ENCODE assay signal across 8 mouse cellular contexts in genomic region chr17:84790043-84790442, GRCm38 (mm10). TPM values are rescaled to one million over a fixed set of nuclear protein-coding genes. Genes with fewer than 3 reads are reported as not detected.
A peak's percentile ranks its signal among the peaks of the same experiment; 100 is the strongest.
DNase-seq lines count a peak whose midpoint lies in the region; ATAC-seq and TF ChIP-seq lines count a peak whose summit lies in the region.

No protein-coding gene starts in this region.

- peak overlapping the region; percentile 12; the same call in 1 of the 2 replicates for H3K27ac ChIP-seq in forebrain, embryonic 16.5 days (ENCODE audit: low read length)
- H3K27ac ChIP-seq in limb, embryonic 13.5 days: peak overlapping the region; percentile 48; the same call in 1 of the 2 replicates

- H3K79me2 ChIP-seq in myocyte (ENCODE audit: control insufficient read depth, insufficient read depth): peaks cover 53% of the 10 kb centered on the region

- H3ac ChIP-seq in myocyte (ENCODE audit: control insufficient read depth, insufficient read length): peak overlapping the region; percentile 78

- H3K36me3 ChIP-seq in forebrain, embryonic 16.5 days (ENCODE audit: control insufficient read depth, insufficient read depth): no peaks in the 10 kb centered on the region; the same call in 1 of the 2 replicates
- H3K36me3 ChIP-seq in limb, embryonic 13.5 days: 0 out of 2 replicates have a peak, but pooled peaks cover 9% of the 10 kb centered on the region
- no peaks in the 10 kb centered on the region for H3K36me3 ChIP-seq in myocyte (ENCODE audit: control insufficient read depth, insufficient read depth)

- no peaks in the 10 kb centered on the region for H3K27me3 ChIP-seq in forebrain, embryonic 16.5 days (replicated peaks; ENCODE audit: control insufficient read depth, insufficient read depth, low read length)
- no peaks in the 10 kb centered on the region for H3K27me3 ChIP-seq in limb, embryonic 13.5 days
- H3K27me3 ChIP-seq in myocyte (ENCODE audit: control insufficient read depth, insufficient read depth, insufficient read length): no peaks in the 10 kb centered on the region

- peak overlapping the region; percentile 68 for H3K4me2 ChIP-seq in forebrain, embryonic 16.5 days (ENCODE audit: low read length)
- H3K4me2 ChIP-seq in limb, embryonic 13.5 days (replicated peaks): peak overlapping the region; percentile 98
- peak overlapping the region; percentile 95 for H3K4me2 ChIP-seq in myocyte (ENCODE audit: low read depth)

- no peak for TF ChIP-seq POLR2A in myocyte (IDR thresholded peaks at IDR 0.05; ENCODE audit: insufficient read length, low read depth)

- H3K9ac ChIP-seq in forebrain, embryonic 16.5 days (replicated peaks; ENCODE audit: low read depth, low read length): peak overlapping the region; percentile 84
- peak overlapping the region; percentile 95 for H3K9ac ChIP-seq in limb, embryonic 13.5 days

- no peak for DNase-seq in cerebellum, adult 8-10 months
- DNase-seq in ovary, postnatal 14 days (ENCODE audit: low spot score): peak; percentile 4
- no peak for DNase-seq in ovary, postnatal 10 days (ENCODE audit: low spot score)
- DNase-seq in Muller cell, postnatal 12 days (ENCODE audit: inconsistent ontology term): no peak

- peak overlapping the region; percentile 75 for H3K4me3 ChIP-seq in forebrain, embryonic 16.5 days (replicated peaks; ENCODE audit: low read length)
- peak overlapping the region; percentile 100 for H3K4me3 ChIP-seq in limb, embryonic 13.5 days
- peak overlapping the region; percentile 86 for H3K4me3 ChIP-seq in myocyte

- WGBS in forebrain, embryonic 16.5 days: 1% methylated on average over 22 of the region's 22 CpGs
- under 1% methylated on average over 21 of the region's 22 CpGs for WGBS in limb, embryonic 13.5 days

- H3K9me3 ChIP-seq in forebrain, embryonic 16.5 days (ENCODE audit: control insufficient read depth, low read length): no peaks in the 10 kb centered on the region
- no peaks in the 10 kb centered on the region for H3K9me3 ChIP-seq in limb, embryonic 13.5 days

- peaks cover 21% of the 10 kb centered on the region for H3K4me1 ChIP-seq in forebrain, embryonic 16.5 days (replicated peaks; ENCODE audit: control insufficient read depth, insufficient read depth, low read length)
- H3K4me1 ChIP-seq in limb, embryonic 13.5 days: peaks cover 23% of the 10 kb centered on the region

- peak; percentile 5; the same call in 1 of the 2 replicates for ATAC-seq in cerebellum, adult (ENCODE audit: insufficient number of reproducible peaks, low FRiP score, low TSS enrichment)
- ATAC-seq in forebrain, embryonic 16.5 days: 0 out of 2 replicates have a peak, but pooled peaks have one; percentile 0
- no peak for ATAC-seq in limb, embryonic 13.5 days (ENCODE audit: low FRiP score, low read depth)

TF ChIP-seq in myocyte, 11 proteins besides CTCF, POLR2A, EP300 and RAD21:
- TF ChIP-seq TCF3 (IDR thresholded peaks at IDR 0.05; ENCODE audit: insufficient read length, low read depth) (no peak), MYOD1 (IDR thresholded peaks at IDR 0.05; ENCODE audit: control insufficient read depth in 1 of 3, insufficient read length in 2 of 3, low read depth in 2 of 3) (no peak), REST (IDR thresholded peaks at IDR 0.05; ENCODE audit: insufficient read depth, insufficient read length) (no peak)

RNA-seq across cellular contexts. Expression of gene Lrpprc, which starts 0.5 kb away (rescaled TPM):
- 46.8 and 50.6 TPM in 2 replicates for polyA plus RNA-seq in forebrain, embryonic 16.5 days (2015; fragmentation: Nextera tagmentation; extraction: Ambion mirVana)
- polyA plus RNA-seq in limb, embryonic 13.5 days (2015; fragmentation: Nextera tagmentation; extraction: Ambion mirVana): 43.2 and 45.5 TPM in 2 replicates
- 23.3 TPM for polyA plus RNA-seq in myocyte (2012; fragmentation: generic; extraction: Trizol)
